Mouse (Mus musculus) thymus, adult 2 months (tissue): Measurements from ENCODE around the gene Lmo1.

Experiments
- CTCF ChIP-seq: fragments of 200-500 bp; IDR thresholded peaks from 2 replicates; pipeline ENCODE4 v1.5.1; 2012; ENCODE audit warnings: mild to moderate bottlenecking, control low read depth, low read length, moderate library complexity, borderline replicate concordance; ENCODE audit not compliant: control insufficient read depth, poor library complexity, insufficient read depth; ENCODE audit errors: extremely low read depth
- POLR2A ChIP-seq: fragments of 200-500 bp; IDR thresholded peaks from 2 replicates; pipeline ENCODE4 v1.6.1; 2012; ENCODE audit warnings: mild to moderate bottlenecking, low read length, control low read depth, moderate library complexity; ENCODE audit not compliant: control insufficient read depth, poor library complexity, insufficient read depth; ENCODE audit errors: extremely low read depth

- TF ChIP-seq CTCF (no peak), POLR2A (no peak)
These were observed 21.0 kb upstream of the Lmo1 start for GRCm38 (mm10) chr7:109195982-109196381.
